Mouse (Mus musculus): ENCODE data around the gene Cd40.

DNA sequence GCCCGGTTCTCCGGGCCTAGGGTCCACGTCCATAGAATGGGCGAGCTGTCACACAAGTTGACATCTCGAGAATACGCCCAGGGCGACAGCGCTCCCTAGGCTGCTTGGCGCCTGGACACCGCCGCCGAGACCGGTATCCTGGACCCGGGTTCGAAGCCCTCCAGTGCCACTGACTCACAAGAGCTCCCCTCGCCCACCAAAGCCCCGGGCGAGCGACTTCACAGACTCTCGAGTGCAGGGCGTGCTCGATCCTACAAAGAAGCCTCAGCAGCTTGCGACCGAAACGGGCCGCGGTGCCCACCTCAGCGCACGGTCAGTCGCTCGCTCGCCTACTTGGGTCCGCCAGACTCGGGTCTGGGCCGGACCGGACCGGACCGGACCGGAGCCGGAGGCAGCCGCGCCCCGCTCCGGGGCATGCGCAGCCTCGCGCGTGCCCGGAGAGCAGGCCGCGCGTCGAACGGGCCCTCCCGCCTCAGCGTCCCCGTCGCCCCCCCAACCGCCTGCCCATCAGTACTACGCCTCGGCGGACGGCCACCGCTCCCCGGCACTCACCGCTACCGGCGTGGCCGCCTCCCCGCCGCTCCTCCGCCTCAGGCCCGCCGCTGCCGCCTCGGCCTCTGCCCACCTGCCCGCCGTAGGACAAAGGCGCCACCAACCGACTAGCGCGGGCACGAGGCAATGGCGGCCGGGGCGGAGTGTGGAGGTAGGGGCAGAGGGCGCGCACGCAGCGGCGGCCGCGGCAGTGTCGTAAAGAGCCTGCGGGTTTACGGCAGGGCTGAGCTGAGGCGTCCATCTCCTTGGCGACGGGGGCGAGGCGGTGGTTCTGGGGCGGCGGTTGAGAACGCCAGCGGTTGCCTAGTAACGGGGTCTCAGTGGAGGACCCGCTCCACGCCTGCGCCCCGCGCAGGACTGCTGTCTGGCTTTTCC lies 21.0 kb upstream of the Cd40 start, which contains the start of gene Ncoa5:
- TF ChIP-seq CTCF (IDR thresholded peaks at IDR 0.05; ENCODE audit: low read depth) (0 out of 2 replicates have a peak, but pooled peaks have one; percentile 22), EP300 (IDR thresholded peaks at IDR 0.05; ENCODE audit: low read depth) (no peak)
